In the genomic region with DNA sequence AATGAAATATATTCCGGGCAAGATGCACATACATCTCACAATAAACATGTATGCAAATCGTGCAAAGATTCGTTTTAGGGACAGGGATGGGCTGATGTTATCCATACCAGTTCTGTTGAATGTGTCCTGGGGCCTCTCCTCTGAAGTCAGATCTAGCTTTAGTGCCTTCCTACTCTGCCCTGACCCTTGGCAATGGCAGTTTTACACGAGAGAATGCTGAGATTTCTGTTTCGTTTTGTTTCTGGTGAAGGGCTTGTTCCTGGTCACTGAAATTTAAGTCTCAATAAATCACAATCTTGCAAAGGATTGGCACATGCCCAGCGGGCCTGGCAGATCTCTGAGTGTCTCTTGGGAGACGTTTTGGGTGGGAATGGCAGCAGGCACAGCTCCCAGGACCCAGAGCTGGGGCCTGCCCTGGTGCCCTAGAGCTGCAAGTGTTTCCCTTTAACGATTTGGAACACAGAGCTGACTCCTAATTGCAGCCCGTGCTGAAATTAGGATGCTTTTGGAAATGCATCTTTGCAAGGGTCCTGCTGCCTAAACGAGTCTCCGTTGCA, we compare ENCODE assay signal across 14 mouse cellular contexts.
DNase-seq lines count a peak whose midpoint lies in the region; ATAC-seq lines count a peak whose summit lies in the region.
"Had no signal": no experiment of that assay in that cellular context is flagged by ENCODE, and none has a peak within 500 bp of the region (broad histone marks: within the 10 kb centered on the region; RNA-seq: fewer than 3 reads in every experiment).

No protein-coding gene starts in this region.

- ATAC-seq in cerebellum, adult (ENCODE audit: insufficient number of reproducible peaks, low FRiP score, low TSS enrichment) = no peak
- ATAC-seq: forebrain, embryonic 14.5 days; hindbrain, embryonic 16.5 days; Patski had no signal

- peak; percentile 43 to 56 for DNase-seq in cerebellum, postnatal 10 days
- DNase-seq in kidney, postnatal 10 days = peak; percentile 19
- no peak for DNase-seq in kidney, adult 11 months
- peak; percentile 26 for DNase-seq in right cerebral cortex, postnatal 4 days
- DNase-seq in right cerebral cortex, adult 18-20 months = no peak
- DNase-seq in testis, postnatal 14 days (ENCODE audit: low spot score) = no peak
- no peak for DNase-seq in cerebellum, adult 8-10 months
- DNase-seq: gastrocnemius, postnatal 25 days; kidney, adult 8-10 months; lung, adult 2 months had no signal

Comparison
In these comparisons a context has a peak if more than half of its experiments do, and no peak if none do; other contexts are left out.
1. DNase-seq: peak in cerebellum, postnatal 10 days (2 of 2), kidney, postnatal 10 days (single experiment) and right cerebral cortex, postnatal 4 days (single experiment); none in kidney, adult 11 months (single experiment), right cerebral cortex, adult 18-20 months (single experiment), testis, postnatal 14 days (single experiment) and cerebellum, adult 8-10 months (single experiment).